Mouse (Mus musculus): ENCODE data around the gene Olfr434. TPM values are rescaled to one million over a fixed set of nuclear protein-coding genes. Genes with fewer than 3 reads are reported as not detected.
"Not testable (repeated sequence)": the region's sequence is repeated elsewhere in the genome, so short reads cannot be mapped to it uniquely, and the experiment has no call there.

The Olfr434 gene
- polyA plus RNA-seq, 2 experiments = not detected

GRCm38 (mm10) chr6:43190986-43191385 is 21.8 kb upstream of the Olfr434 start:
- Histone ChIP-seq H3K27ac (replicated peaks; ENCODE audit: low read depth, low read length) (no peak overlapping the region), H3K27me3 (ENCODE audit: control insufficient read depth, insufficient read depth, low read length) (no peaks in the 10 kb centered on the region), H3K4me3 (replicated peaks; ENCODE audit: low read length) (no peak overlapping the region), H3K4me1 (ENCODE audit: control insufficient read depth, insufficient read depth, low read length) (no peaks in the 10 kb centered on the region), H3K4me2 (replicated peaks; ENCODE audit: low read depth, low read length, severe bottlenecking) (no peak overlapping the region), H3K9ac (ENCODE audit: low read depth, low read length, severe bottlenecking) (no peak overlapping the region), H3K9me3 (ENCODE audit: control insufficient read depth, low read length) (no peaks in the 10 kb centered on the region), H3K36me3 (ENCODE audit: control insufficient read depth, insufficient read depth, low read length) (no peaks in the 10 kb centered on the region)
- WGBS = 73% methylated on average over 3 of the region's 3 CpGs
- ATAC-seq (ENCODE audit: low FRiP score, low read depth) = no peak
- TF ChIP-seq POLR2A (IDR thresholded peaks at IDR 0.05; ENCODE audit: borderline replicate concordance, extremely low read depth, insufficient read depth, insufficient read length) = no peak
- no peak for DNase-seq (ENCODE audit: low spot score)

- TF ChIP-seq POLR2A (IDR thresholded peaks at IDR 0.05; ENCODE audit: borderline replicate concordance, extremely low read depth, insufficient read depth, insufficient read length) = no peak
- no peak for ATAC-seq (ENCODE audit: low FRiP score, low read depth)
- H3K36me3 ChIP-seq (ENCODE audit: control insufficient read depth, insufficient read depth, low read length) = no peaks in the 10 kb centered on the region
Measured at GRCm38 (mm10) chr6:43196781-43197180, 16.0 kb upstream of the Olfr434 start, which contains the start of gene Olfr435. TSS of gene Olfr435 (plus strand) at chr6:43197146.

GRCm38 (mm10) chr6:43198094-43198493 is 14.7 kb upstream of the Olfr434 start:
- H3K36me3 ChIP-seq (ENCODE audit: control insufficient read depth, insufficient read depth, low read length) = no peaks in the 10 kb centered on the region
- H3K4me2 ChIP-seq (replicated peaks; ENCODE audit: low read depth, low read length, severe bottlenecking) = no peak overlapping the region
- H3K4me1 ChIP-seq (ENCODE audit: control insufficient read depth, insufficient read depth, low read length) = no peaks in the 10 kb centered on the region
- DNase-seq (ENCODE audit: low spot score) = no peak
- no peak for ATAC-seq (ENCODE audit: low FRiP score, low read depth)
- 79% methylated on average over 3 of the region's 3 CpGs for WGBS
- no peak for TF ChIP-seq POLR2A (IDR thresholded peaks at IDR 0.05; ENCODE audit: borderline replicate concordance, extremely low read depth, insufficient read depth, insufficient read length)
- no peak overlapping the region for H3K27ac ChIP-seq (replicated peaks; ENCODE audit: low read depth, low read length)
- H3K9me3 ChIP-seq (ENCODE audit: control insufficient read depth, low read length) = no peaks in the 10 kb centered on the region
- no peak overlapping the region for H3K9ac ChIP-seq (ENCODE audit: low read depth, low read length, severe bottlenecking)
- no peaks in the 10 kb centered on the region for H3K27me3 ChIP-seq (ENCODE audit: control insufficient read depth, insufficient read depth, low read length)
- no peak overlapping the region for H3K4me3 ChIP-seq (replicated peaks; ENCODE audit: low read length)

More at GRCm38 (mm10) chr6:43196781-43197180, 16.0 kb upstream of the Olfr434 start, which contains the start of gene Olfr435:
- Histone ChIP-seq H3K27me3 (ENCODE audit: control insufficient read depth, insufficient read depth, low read length) (no peaks in the 10 kb centered on the region), H3K27ac (replicated peaks; ENCODE audit: low read depth, low read length) (no peak within 1 kb of the TSS), H3K9me3 (ENCODE audit: control insufficient read depth, low read length) (no peaks in the 10 kb centered on the region), H3K9ac (ENCODE audit: low read depth, low read length, severe bottlenecking) (no peak within 1 kb of the TSS), H3K4me3 (replicated peaks; ENCODE audit: low read length) (no peak within 1 kb of the TSS), H3K4me2 (replicated peaks; ENCODE audit: low read depth, low read length, severe bottlenecking) (no peak within 1 kb of the TSS), H3K4me1 (ENCODE audit: control insufficient read depth, insufficient read depth, low read length) (no peaks in the 10 kb centered on the region)
- DNase-seq (ENCODE audit: low spot score) = no peak

- Histone ChIP-seq H3K36me3 (ENCODE audit: control insufficient read depth, insufficient read depth, low read length) (no peaks in the 10 kb centered on the region), H3K4me1 (ENCODE audit: control insufficient read depth, insufficient read depth, low read length) (no peaks in the 10 kb centered on the region), H3K27ac (replicated peaks; ENCODE audit: low read depth, low read length) (no peak overlapping the region), H3K4me2 (replicated peaks; ENCODE audit: low read depth, low read length, severe bottlenecking) (no peak overlapping the region), H3K4me3 (replicated peaks; ENCODE audit: low read length) (no peak overlapping the region), H3K27me3 (ENCODE audit: control insufficient read depth, insufficient read depth, low read length) (no peaks in the 10 kb centered on the region), H3K9me3 (ENCODE audit: control insufficient read depth, low read length) (no peaks in the 10 kb centered on the region), H3K9ac (ENCODE audit: low read depth, low read length, severe bottlenecking) (no peak overlapping the region)
- TF ChIP-seq POLR2A (IDR thresholded peaks at IDR 0.05; ENCODE audit: borderline replicate concordance, extremely low read depth, insufficient read depth, insufficient read length) = no peak
- ATAC-seq (ENCODE audit: low FRiP score, low read depth) = no peak
- no peak for DNase-seq (ENCODE audit: low spot score)
Measured at GRCm38 (mm10) chr6:43202786-43203185, 10.0 kb upstream of the Olfr434 start.

GRCm38 (mm10) chr6:43205355-43205754 is 7.5 kb upstream of the Olfr434 start:
- no peaks in the 10 kb centered on the region for H3K9me3 ChIP-seq (ENCODE audit: control insufficient read depth, low read length)
- no peak overlapping the region for H3K4me2 ChIP-seq (replicated peaks; ENCODE audit: low read depth, low read length, severe bottlenecking)
- no peaks in the 10 kb centered on the region for H3K27me3 ChIP-seq (ENCODE audit: control insufficient read depth, insufficient read depth, low read length)
- ATAC-seq (ENCODE audit: low FRiP score, low read depth) (no peak), DNase-seq (ENCODE audit: low spot score) (no peak)
- 40% methylated on average over 2 of the region's 2 CpGs for WGBS
- H3K4me3 ChIP-seq (replicated peaks; ENCODE audit: low read length) = no peak overlapping the region
- H3K36me3 ChIP-seq (ENCODE audit: control insufficient read depth, insufficient read depth, low read length) = no peaks in the 10 kb centered on the region
- H3K9ac ChIP-seq (ENCODE audit: low read depth, low read length, severe bottlenecking) = no peak overlapping the region
- H3K4me1 ChIP-seq (ENCODE audit: control insufficient read depth, insufficient read depth, low read length) = no peaks in the 10 kb centered on the region
- no peak overlapping the region for H3K27ac ChIP-seq (replicated peaks; ENCODE audit: low read depth, low read length)
- no peak for TF ChIP-seq POLR2A (IDR thresholded peaks at IDR 0.05; ENCODE audit: borderline replicate concordance, extremely low read depth, insufficient read depth, insufficient read length)

- not testable (repeated sequence) for H3K36me3 ChIP-seq (ENCODE audit: control insufficient read depth, insufficient read depth, low read length); ATAC-seq (ENCODE audit: low FRiP score, low read depth)
- WGBS = 83% methylated on average over 1 of the region's 1 CpGs
Measured at GRCm38 (mm10) chr6:43231255-43231654, 18.4 kb downstream of the Olfr434 start, which contains the start of gene Olfr47. TSS of gene Olfr47 (plus strand) at chr6:43231529.

More at GRCm38 (mm10) chr6:43231255-43231654, 18.4 kb downstream of the Olfr434 start, which contains the start of gene Olfr47:
- H3K4me2 ChIP-seq (replicated peaks; ENCODE audit: low read depth, low read length, severe bottlenecking); H3K9ac ChIP-seq (ENCODE audit: low read depth, low read length, severe bottlenecking); DNase-seq (ENCODE audit: low spot score); H3K27ac ChIP-seq (replicated peaks; ENCODE audit: low read depth, low read length); H3K4me3 ChIP-seq (replicated peaks; ENCODE audit: low read length); H3K4me1 ChIP-seq (ENCODE audit: control insufficient read depth, insufficient read depth, low read length); H3K27me3 ChIP-seq (ENCODE audit: control insufficient read depth, insufficient read depth, low read length); H3K9me3 ChIP-seq (ENCODE audit: control insufficient read depth, low read length): not testable (repeated sequence)

All from limb, embryonic 14.5 days (tissue).